Mouse (Mus musculus): Measurements from ENCODE around the gene Zcchc8.
A peak's percentile ranks its signal among the peaks of the same experiment; 100 is the strongest.

Zcchc8 gene

DNA sequence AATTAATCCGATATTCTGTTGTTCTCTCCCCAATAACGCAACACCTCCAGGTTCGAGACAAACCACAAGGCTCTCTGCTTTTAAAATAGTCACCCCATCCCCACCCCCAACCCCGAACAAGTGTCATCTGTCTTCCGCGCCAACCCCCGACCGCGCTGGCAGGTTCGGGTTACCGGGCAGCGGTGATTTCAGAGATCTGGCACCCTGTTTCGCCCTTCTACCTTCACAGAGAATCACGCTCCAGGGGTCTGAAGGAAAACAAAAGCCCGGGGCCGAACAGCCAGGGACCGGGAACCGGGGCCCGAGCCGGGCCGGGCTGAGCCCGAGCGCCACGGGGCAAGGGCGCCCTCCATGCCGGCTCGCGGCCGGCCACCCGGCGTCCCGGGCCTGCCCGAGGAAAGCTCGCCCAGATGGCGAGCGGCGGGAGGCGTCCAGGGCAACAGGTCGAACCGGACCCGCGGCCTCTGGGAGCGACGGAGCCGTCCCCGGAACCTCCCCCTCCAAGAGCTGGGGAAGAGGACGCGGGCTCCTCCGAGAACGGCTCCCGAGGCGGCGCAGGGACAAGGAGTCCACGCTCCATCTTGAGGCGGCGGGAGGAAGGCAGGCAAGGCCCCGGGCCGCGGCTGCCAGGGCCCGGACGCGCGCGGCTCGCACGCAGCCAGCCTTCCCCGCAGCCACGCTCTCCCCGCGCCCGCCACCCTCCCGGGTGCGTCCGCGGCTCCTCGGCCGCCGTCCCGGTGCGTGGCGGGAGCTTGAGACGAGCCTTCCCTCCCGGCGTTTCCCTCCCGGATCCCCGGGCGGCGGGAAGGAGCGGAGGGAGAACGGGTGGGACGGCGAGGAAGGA is 37.3 kb downstream of the Zcchc8 start:
- peak; percentile 74 for DNase-seq

DNA sequence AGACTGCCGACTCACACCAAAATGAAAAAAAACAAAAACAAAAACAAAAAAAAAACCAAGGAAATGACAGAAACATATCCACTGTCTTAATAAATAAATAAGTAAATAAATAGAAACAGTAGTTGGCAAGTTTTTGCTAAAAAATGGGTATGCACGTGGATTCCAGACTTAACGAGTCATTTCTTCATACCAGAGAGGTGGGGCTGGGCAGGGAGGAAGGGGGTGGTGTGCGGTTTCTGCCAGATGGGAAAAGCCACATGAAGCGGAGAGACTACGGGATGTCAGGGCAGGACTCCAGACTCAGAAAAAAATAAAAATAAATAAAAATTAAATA is 37.9 kb downstream of the Zcchc8 start:
- peak; percentile 76 for DNase-seq

DNA sequence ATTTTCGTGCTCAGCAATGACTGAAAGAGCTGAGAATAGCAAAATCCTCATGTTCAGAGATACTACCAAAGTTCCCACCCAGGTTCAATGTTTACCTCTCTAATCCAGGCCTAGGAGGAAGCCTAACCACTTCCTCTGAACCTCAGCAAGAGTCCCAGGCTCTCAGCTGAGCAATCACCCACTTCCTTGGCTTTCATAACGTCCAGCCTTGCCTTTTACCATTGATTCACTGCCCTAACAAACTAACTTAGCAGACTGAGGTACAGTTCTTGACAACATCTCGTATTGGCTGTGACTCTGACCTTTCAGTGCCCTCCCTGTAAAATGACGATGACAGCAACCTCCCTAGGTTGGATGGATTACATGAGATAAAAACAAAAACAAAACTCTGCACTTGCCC is 38.5 kb downstream of the Zcchc8 start:
- DNase-seq: no peak

DNA sequence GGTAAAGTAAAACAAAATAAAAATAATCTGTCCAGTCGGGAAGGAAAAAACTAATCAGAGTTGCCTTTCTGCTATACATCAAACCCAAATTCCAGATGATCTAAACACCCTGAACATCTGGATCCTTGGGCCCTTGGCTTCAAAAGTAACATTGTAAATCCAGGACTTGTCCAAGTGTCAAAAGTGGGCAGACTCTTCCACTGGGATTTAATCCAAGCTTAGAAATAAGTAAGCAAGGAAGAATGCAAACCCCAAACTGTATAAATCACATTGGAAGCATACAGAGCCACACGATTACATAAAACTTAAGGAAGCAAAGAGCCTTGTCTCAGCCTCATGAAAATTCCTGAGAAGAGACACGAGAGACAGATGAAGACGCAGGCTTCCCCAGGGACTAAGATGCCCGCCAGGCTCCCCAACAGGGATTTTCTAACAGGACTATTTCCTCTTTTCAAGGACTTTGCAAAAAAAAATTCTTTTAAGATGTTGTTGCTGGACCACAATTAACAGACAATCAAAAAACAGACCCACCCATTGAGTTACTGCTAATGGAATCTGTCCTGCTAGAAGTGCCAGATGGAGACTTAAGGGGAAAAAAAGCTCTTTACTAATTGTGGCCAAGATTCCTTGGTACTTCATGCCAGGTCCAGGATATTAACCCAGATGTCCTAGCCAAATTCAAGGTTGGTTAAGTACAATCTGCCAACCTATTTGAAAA is 41.2 kb downstream of the Zcchc8 start:
- peak; percentile 71 for DNase-seq

DNA sequence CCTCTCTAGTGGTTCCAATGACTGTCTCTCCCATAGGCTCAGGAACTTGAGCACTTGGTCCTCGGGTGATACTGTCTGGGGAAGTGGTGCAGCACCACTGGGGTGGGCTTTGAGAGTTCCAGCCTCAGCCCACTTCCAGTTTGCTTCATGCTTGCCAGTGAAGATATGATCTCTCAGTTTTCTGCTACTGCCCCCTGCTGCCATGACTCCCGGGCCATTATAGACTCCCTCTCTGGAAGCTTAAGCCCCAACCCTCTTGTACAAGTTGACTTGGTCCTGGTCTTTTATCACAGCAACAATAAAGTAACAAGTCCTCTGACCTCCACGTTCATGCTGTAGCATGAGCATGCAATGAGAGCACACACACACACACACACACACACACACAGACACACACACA is 41.8 kb downstream of the Zcchc8 start:
- DNase-seq: no peak

DNA sequence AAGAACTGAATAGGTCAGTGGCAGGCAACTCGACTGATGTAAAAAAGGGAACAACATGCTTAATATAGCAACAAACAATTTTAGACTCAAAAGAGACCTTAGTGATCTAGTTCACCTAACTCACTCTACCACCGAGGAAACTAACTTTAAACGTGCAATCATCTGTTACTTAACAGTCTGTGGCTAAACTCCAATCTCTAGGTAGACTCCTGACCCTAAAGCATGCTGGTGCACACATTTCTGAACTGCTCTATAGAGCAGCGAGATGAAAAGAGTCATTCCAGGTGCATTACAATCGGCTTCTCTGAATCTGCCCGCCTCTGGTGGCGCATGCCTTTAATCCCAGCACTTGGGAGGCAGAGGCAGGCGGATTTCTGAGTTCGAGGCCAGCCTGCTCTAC is 45.2 kb downstream of the Zcchc8 start:
- DNase-seq: peak; percentile 1

DNA sequence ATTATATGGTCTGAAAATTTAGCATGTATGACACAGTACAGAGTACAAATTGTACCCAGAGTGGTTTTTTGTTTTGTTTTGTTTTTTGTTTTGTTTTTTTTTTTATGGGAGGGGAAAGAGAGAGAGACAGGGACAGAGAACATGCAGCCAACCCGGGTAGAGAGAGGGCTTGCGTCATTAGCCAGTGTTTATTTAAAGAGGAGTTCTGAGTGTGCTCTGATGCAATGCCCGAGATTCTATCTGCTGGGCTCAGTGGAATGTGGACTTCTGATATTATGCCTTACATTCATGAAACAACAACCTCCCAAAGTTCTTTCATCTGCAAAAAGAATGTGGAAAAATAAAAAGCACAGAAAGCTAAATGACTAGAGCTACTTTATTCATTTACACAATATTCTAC is 45.7 kb downstream of the Zcchc8 start:
- DNase-seq: peak; percentile 4

DNA sequence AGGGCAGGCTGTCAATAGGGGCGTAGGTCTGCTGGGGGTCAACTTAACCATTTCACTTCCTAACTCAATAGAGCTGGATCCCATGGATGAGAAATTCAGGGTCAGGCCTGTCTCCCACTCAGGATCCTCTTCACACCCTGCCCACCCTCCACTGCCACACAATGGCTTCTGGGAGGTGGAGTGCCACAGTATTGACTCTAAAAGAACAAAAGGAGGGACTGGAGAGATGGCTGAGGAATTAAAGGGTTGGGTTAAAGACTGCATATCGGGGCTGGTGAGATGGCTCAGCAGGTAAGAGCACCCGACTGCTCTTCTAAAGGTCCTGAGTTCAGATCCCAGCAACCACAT is 49.5 kb downstream of the Zcchc8 start:
- no peak for DNase-seq

DNA sequence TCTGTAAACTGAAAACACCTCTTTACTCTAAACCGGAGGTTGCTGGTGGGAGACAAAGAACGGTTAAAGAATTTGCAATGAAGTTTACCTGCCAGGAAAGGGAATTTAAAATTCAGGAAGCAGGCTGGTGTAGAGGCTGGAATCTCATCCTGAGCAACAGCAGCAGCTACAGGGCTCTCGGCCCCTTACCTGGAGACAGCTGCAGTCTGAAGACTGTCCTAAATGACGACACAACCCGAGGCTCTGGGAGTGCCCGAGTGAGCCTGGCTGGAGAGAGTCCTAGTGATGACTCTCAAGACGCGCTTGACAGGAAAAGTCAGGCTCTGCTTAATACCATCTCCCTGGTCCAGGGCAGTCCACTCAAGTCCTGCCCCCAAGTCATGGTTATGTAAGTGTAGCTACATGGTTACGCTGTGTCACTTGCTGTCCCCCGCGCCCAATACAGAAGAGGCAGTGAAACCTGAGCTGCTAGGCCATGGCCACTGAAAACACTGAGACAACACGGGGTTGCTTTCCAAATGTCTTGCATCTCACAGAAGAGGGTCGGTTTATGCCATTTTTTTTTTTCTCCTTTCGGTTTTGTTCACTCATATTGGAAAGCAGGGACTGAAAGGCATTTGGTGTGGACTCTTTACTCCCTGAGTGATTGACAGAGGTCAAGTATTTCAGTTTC is 50.0 kb downstream of the Zcchc8 start:
- DNase-seq: no peak

DNA sequence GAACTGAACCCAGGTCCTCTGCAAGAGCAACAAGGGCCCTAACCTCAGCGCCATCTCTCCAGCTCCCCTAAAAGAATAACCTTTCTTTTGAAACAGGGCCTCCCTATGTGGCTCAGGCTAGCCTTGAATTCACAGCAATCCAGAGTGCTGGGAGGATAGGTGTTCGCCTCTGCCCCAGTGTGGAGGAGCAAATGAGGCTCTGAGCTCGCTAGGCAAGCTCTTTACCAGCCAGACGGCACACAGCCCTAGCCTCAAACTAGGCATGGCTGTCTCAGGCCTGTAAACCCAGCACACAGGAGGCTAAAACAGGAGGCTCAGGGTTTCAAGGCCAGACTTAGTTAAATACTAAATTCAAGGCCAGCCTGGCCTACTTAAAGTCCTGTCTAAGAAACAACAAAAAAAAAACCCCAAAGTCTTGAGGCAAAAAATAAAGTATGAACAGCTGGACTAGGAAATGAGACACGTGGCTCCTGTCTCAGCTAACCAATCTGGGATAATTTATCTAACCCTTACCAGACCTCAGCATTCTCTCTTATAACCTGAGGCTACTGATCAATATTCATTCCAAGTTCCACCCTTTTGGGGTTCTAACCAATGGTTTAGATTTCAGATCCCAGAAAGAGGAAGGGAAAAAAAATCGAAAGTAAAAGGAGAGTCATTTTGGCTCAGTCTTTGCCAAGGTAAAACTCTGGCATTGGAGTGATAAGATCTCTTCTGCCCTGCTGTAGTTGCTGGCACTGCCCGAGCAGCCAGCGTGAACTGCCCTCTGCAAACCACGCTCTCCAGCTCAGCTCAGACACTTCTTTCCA is 50.7 kb downstream of the Zcchc8 start:
- DNase-seq: no peak

DNA sequence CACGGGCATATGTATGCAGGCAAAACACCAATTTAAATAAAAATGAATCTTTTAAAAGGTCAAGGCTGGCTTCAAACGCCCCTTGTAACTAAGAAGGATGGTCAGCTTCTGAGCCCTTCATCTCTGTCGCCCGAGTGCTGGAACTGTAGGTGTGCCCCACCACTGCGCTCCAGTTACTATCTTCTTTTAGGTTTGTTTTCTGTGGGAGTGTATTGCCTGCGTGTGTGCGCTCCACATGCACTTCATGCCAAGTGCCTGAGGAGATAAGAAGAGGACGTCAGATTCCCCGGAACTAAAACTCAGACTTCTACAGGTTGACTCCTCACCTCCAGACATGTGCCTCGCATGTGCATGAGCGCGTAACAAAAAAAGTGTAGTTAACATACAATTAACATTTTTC is 53.0 kb downstream of the Zcchc8 start:
- no peak for DNase-seq

DNA sequence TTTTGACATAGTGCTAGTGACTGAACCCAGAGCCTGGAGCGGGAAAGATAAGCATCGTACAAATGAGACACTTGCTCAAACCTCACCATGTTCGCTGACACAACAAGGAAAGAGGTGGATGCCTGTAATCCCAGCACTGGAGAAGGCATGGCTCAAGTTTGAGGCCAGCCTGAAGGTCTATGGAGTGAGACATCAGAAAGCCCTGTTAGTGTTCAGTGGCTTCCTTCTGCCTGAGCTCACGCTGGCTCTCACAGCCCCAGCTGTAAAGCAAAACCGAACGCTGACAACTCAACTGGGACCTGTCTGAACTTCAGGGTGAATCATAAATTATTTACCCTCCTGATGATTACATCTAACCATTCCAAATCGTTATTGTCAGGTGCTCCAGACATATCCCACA is 54.9 kb downstream of the Zcchc8 start:
- no peak for DNase-seq

DNA sequence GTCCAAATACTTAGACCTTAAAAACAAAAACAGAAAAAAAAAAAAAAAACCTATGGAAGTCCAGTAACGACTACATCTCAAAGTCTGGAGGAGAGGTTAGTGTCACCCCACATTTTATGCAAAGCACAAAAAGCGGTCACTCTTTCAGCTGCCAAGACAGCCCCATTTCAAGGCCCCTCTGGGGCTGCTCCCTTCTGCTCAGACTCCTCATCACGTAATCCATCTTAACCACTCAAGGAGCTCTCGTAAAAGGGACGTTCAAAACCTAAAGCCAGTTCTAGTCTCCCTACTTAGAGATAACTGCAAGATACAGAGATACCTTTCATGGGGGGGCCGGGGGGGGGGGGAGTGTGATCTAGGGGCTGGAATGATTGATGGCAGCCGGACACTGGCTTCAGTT is 56.6 kb downstream of the Zcchc8 start:
- DNase-seq: no peak

DNA sequence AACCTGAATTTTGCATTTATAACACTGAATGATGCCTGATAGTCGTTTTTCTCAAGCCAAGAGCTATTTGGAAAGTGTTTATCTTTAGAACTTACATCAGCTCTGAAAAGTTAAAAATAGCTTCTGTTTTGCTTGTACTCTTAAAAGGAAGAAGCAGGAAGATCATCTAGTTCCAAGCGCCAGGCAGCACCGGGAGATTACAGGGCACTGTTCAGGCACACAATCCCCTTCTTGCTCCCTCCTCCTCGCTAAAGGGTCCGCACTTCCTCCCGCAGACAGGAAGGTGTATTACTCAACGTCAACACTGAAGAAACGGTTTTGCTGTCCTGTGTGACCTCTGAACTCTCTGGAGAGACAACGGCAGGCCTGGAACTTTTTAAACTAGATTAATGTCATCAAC is 58.8 kb downstream of the Zcchc8 start:
- DNase-seq: no peak

DNA sequence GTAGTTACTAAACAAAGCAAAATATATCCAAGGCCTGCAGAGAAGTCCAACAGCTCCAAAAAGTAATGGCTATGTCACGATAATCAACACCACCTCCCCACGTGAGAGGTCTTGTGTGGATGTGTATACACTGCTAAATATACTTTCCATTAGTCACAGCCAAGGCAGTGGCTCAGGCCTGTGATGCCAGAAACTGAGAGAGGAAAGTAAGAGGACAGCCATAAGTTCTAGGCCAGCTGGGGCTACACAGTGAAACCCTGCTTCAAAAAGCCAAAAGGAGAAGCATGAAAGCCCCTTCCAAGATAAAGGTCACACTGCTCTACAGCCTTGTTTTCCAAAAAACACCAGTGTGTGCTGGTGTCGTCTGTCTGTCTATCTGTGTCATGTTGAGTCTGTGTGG is 59.3 kb downstream of the Zcchc8 start:
- DNase-seq: no peak

DNA sequence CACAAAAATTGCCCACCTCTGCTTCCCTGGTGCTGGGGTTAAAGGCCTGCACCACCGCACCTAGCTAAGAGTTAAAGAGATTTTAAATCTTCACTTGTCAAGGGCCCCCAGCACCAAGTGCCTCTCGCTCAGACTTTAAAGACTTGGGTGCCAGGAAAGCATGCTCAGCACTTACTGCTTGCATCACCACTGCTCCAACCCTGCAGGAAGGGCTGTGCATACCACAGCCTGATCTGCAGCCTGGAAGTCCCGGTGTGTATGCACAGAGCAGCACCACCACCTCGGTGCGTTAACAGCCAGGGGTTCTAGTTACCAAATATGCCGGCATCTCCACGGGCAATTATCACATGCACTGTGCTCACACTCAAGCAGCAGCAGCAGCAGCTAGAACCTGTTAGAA is 63.2 kb downstream of the Zcchc8 start:
- DNase-seq: no peak

DNA sequence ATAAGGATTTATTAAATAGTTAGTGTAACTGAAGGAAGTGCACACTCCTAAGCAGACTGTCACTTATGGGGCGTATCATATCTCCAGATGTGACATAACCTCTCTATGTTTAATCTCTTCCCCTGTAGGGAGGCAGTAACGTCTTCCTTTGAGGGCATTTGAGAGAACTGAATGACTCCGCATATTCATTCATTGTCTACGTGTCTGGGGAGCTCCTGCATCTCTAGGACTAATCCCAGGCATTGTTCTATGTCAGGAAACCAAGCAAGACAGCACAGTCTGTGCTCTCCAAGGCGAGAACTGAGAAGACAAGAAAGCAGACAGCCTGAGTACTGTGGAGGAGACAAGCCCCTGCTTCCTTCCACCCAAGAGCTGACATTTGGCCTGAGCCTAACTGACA is 66.0 kb downstream of the Zcchc8 start:
- DNase-seq: no peak

DNA sequence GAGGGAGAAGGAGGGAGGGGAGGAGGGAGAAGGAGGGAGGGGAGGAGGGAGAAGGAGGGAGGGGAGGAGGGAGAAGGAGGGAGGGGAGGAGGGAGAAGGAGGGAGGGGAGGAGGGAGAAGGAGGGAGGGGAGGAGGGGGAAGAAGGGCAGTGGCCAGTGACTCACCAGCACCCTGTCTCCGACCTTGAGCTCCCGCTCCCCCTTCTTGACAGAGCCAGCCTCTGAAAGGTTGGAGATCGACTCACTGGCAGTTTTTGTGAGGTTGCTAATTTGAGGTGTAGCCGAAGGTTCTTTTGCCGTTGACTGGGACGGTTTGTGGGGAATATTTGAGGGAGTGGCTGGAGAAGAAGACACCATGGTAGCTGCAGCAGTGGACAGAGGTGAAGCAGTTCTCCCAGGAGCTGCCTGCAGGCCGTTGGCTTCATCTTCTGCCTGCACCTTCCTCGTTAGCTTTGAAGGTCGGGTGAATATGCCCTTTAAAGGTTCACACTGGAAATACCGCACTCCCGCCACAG is 67.6 kb downstream of the Zcchc8 start:
- no peak for DNase-seq

DNA sequence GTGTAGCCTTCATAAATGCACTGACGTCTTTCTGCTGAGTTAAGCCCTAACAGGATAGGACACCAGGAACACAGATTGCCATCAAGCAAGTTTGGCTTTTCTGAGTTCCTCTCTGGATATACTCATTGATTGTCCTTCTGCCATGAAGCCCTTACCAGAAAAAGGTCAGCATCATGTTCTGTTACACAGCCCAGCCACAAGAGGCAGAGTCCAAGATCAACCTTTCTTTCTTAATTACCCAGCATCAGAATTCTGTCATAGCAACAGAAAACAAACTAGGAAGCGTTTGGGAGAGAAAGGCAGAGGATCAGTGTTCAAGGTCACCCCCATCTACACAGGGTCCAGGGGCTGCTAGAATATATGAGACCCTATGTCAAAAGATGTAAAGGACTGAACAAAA is 70.1 kb downstream of the Zcchc8 start:
- no peak for DNase-seq
